Mouse (Mus musculus): ENCODE data around the gene Ntn1.

Gene Ntn1

DNA sequence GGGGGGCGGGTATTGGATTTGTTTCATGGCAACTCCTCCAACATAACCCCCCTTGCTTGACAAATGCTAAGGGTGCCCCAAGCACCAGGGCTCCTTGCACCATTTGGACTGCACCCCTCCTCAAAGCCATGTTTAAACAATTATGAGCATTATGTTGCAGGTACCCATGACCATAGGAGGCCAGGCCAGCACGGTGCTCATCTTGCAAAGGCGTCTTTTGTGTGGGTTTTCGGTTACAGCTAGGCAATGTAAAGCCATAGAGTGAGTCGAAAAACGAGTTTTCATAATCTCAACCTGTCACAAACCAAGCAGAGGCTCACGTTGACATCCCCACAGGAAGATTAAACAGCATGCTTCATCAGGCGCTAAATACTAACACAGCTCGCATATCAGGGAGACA lies 19.3 kb downstream of the Ntn1 start:
- no peak for DNase-seq

- no peak for DNase-seq
Measured at GRCm38 (mm10) chr11:68378946-68379764, 21.5 kb downstream of the Ntn1 start.

DNA sequence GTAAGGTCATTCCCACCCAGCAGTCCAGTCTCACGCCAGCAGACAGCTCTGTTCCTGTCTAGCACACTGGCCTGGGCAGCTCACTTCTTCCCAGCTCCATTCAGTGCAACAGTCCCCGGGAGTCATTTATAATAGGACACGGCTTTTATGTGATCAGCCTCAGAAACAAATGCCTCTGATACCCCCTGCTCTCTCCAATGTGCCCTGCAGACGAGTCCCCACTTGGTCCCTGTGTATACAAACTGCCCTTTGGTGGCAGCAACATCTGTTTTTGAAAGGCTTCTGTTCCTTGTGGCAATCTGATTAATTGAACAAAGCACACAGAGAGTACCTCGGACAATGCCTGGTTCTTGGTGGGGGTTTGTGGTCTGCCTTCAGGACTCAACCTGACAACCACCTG lies 22.2 kb downstream of the Ntn1 start:
- DNase-seq = no peak

DNA sequence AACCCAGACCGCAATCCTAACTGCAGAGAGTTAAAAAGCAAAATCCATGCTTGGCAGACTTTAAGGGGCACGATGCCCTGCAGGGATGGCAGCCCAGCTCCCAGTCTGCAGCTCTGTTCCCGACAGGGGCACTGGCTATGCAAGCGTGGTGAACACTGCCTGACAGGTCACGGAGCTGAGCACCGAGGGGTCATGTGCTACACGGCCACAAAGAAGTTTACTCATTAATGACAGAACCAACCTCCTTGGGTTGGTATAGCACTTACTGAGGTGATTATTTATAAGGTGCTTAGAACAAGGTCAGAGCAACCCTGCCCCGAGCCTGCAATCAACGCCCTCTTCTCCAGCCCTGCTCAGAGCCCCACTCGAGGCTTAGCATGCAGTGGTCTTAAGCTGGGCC lies 27.5 kb downstream of the Ntn1 start:
- no peak for DNase-seq

DNA sequence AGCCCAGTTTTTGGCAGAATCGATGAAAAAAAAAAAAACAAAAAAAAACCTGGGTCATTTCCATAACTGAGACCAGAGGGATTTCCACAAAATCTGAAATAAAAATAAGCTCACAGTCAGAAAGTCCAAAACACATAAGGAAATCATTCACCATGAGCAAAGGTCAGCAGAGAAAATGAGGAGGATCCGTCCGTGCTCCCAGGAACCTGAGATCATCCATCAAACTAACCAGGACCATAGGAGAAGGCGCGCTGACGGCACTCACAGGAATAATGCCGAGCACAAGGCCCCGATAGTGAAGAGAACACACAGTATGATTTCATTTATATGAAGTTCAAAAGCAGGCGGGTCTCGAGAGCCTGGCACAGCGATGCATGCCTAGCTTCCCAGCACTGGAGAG lies 29.0 kb downstream of the Ntn1 start:
- DNase-seq = no peak

GRCm38 (mm10) chr11:68356901-68357300 lies 43.7 kb downstream of the Ntn1 start:
- DNase-seq = no peak

GRCm38 (mm10) chr11:68355561-68355960 lies 45.1 kb downstream of the Ntn1 start:
- DNase-seq = no peak

DNA sequence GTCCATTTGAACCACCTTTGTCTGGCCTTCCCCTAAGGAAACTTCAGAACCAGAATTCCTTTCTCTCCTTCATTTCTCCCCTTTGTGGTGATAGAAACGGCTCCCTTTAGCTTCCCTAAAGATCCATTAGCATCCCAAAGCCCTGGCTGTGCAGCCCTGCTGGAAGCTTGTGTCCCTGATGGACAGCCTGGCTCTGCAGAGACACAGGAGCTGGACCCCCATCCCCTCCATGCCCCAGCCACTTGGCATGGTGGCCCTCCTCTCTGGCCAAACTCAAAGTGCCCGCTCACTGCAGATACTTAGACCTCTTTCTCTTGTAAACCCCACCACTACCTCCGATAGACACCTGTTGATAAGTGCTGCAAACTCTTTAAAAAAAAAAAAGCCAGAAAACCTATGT lies 45.8 kb downstream of the Ntn1 start:
- DNase-seq = no peak

DNA sequence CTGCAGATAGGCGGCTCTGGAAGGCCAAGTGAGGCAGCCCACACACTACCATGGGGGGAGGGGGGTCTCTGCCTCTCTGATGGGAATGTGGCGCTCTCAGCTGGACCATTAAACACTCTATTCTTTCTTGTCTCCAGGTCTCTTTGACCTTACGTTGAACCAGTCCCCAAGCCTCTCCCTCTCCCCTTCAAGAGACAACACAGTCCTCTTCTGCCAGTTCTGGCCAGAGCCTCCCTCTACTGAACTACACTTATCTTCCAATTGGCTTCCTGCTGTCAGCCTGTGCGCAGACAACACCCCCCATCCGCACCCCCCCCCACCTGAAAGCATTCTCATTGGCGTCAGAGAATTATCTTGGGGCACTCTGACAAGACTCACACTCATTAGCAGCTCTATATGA lies 48.4 kb downstream of the Ntn1 start:
- DNase-seq = no peak

DNA sequence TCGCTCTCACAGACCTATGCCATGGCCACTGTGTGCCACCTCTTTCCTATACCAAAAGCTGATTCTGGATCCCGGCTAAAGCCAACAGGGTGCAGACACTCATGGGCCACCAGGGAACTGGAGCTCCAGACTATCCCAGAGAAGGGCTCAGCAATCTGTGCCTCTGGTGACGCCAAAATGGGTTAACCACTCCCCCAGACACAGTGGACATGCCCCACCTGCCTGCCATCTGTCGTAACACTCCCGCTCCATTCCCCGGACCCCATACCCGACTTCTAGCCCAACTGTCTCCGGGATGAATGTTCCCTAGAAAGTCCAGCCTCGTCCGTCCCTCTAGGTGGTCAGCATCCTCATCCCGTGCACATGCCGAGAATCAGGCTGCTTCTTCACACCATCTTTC lies 51.8 kb downstream of the Ntn1 start:
- DNase-seq = no peak

GRCm38 (mm10) chr11:68348083-68348482 lies 52.5 kb downstream of the Ntn1 start:
- no peak for DNase-seq

DNA sequence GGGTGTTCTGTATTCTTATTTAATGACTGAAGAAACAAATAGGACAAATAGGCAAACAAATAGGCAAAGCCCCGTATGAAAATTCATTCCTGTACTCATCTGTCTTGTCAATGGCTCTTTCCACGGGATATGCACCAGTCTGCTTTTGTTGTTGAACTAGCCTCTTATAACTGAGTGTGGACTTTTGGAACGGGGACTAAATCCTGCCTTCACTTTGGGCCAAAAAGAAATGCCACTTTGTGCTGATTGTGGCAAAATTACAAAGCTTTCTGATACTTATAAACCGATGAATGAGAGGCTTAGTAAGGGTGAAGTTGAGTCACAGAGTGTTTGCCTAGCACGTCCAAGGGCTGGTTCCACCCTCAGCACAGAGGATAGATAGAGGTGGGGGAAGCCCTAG lies 53.1 kb downstream of the Ntn1 start:
- DNase-seq = no peak

DNA sequence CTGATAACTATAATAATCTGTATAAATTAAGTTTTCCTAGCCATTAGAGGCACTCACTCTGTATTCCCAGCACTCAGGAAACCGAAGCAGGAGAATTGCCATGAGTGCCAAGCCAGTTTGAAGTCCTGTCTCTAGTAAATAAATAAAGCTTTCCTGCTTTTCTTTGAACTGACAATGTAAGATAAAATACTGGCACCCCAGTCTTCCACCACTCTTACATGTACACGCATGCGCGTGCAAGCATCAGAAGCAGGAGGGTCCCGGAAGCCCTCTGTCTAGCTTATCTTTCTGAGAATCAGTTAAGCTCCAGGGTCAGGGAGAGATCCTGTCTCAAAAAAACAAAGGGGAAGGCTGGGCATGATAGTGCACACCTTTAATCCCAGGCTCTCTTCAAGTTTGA lies 54.5 kb downstream of the Ntn1 start:
- no peak for DNase-seq

GRCm38 (mm10) chr11:68344221-68344620 lies 56.4 kb downstream of the Ntn1 start:
- no peak for DNase-seq

- DNase-seq = no peak
Measured at GRCm38 (mm10) chr11:68342761-68343160, 57.9 kb downstream of the Ntn1 start.

GRCm38 (mm10) chr11:68342003-68342400 lies 58.6 kb downstream of the Ntn1 start:
- DNase-seq = no peak

- no peak for DNase-seq
Measured at GRCm38 (mm10) chr11:68341111-68342002, 59.3 kb downstream of the Ntn1 start.

DNA sequence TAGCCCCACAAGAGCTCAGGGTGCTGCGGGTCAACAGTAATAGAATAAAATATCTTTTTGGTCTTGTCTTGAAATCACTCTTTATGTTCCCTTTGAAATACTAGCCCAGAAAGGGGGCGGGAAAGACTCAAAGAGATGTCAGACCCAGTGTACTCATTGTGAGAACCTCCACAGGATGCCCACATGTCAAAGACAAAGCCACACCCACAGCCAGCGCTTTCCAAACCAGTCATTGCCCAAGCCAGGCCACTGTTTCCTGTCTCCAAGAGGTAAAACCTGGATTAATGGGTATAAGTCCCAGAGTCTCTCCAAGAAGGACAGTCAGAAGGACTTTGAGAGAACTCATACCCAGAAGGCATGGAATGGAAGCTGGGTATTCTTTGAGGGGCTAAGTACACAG lies 60.3 kb downstream of the Ntn1 start:
- DNase-seq = no peak

DNA sequence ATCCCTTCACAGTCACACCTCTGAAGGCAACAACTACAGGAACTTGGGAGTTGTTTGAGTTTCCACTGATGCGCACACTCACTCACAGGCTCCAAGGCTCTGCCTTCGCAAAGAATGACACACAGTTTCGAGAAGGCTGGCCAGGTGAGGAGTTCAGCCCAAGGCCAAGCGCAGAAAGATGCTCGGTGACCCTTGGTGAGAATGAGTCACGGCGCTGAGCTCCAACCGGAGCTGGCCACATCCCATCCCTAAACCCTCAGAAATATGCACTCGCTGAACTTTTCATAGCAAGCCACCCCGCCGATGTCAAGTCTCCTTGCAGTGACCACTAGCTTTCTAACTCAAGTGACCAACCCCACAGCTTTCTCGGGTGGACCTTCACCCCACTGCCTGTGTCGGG lies 60.8 kb downstream of the Ntn1 start:
- no peak for DNase-seq

GRCm38 (mm10) chr11:68339331-68339730 lies 61.3 kb downstream of the Ntn1 start:
- DNase-seq = no peak

DNA sequence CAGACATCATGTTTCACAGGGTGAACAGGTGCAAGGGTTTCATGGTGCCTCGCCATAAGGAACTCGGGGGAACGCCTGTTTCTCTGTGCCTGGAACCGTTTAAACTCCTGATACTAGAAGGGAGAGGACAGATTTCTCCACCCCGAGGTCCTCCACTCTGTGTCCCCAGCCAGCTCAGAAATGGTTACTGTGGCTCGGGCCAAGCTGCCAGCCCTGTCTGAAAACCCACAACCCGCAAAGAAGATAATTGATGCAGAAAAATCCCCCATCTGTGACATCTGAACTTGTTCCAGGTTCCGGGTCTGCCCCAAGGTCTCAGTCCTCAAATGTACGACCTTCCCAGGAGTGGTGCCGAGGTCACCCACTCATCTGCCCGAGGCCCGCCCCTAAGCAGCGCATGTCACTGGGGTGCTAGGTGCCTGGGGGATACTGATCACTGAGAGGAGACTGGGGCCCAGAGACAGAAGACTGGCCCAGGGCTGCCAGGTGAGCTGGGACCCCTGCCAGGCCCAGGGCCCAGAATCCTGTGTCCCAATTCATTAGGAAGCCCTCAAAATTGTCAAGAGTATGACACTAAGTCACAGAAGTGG lies 68.9 kb downstream of the Ntn1 start:
- no peak for DNase-seq

- DNase-seq = no peak
Measured at GRCm38 (mm10) chr11:68331117-68331437, 69.5 kb downstream of the Ntn1 start.

- no peak for DNase-seq
Measured at GRCm38 (mm10) chr11:68330398-68331116, 70.1 kb downstream of the Ntn1 start.
